Mouse (Mus musculus): Measurements from ENCODE around the gene Gm49342.
"Not testable (repeated sequence)": the region's sequence is repeated elsewhere in the genome, so short reads cannot be mapped to it uniquely, and the experiment has no call there.

- not testable (repeated sequence) for TF ChIP-seq MAFK (IDR thresholded peaks at IDR 0.05; ENCODE audit: insufficient read depth, low read depth, low read length); HCFC1 (IDR thresholded peaks at IDR 0.05; ENCODE audit: borderline replicate concordance, insufficient read depth, low read length); ZNF384 (IDR thresholded peaks at IDR 0.05; ENCODE audit: low read depth, low read length)
These were observed 11.7 kb downstream of the Gm49342 start, which contains the start of gene Pnp2 for GRCm38 (mm10) chr14:50955942-50956508.
